Mouse (Mus musculus): ENCODE results near the gene Foxn1. TPM values are rescaled to one million over a fixed set of nuclear protein-coding genes. Genes with fewer than 3 reads are reported as not detected.

The Foxn1 gene
- not detected in 2 replicates for polyA plus RNA-seq (2012; rRNA removed)

DNA sequence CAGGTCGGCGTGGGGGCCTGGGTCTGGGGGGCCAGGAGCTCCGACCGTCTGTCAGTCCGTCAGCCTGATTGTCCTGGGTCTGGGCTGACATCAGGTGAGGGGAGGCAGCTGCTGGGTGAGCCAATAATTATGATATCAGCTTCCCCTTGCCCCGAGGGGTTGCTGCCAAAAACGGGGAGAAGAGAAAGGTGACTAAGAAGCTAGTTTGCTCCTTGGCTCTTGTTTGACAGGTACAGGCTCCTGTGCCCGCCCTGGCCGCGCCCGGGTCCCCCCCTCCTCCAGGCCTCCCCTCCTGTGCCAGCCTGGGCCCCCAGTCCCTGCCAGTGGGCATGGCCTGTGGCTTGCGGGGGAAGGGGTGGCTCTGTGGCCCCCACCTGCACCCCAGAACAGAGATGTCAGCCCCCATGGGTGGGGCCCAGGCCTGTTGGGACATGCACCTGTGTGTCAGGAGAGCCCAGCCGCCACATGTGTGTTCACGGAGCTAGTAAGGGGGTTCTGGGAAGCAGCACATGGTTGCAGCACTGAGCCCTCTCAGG is at the start of gene Foxn1:
TSS of gene Foxn1 (minus strand) at position 51 of the 536 bp plus-strand sequence.
- no peak for DNase-seq (ENCODE audit: low read depth)

DNA sequence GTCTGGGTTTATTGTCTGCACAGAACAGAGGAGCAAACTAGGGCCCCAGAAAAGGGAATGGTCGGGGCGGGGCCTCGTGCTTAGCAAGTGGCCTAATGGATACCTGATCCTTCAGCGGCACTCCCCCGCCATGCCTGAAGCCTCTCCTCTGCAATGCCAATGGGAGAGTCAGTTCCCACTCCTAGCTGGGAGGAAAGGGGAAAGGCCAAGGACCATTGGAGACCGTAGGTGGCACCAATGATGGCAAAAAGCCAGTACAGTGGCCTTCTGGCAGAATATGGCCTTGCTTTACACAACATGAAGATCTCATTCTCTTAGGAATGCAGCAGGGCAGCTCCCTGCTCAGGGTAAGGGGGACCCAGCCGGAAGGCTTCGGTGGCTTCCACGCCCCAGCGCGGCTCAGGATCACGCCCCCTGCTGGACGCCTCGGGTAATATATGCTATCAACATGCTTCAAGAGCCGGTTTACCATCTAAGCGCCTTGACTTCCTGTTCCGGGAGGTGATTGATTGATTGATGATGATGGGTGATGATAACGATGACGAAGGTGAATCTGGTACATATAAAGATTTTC is 49.5 kb upstream of the Foxn1 start:
- no peak for DNase-seq (ENCODE audit: low read depth)

DNA sequence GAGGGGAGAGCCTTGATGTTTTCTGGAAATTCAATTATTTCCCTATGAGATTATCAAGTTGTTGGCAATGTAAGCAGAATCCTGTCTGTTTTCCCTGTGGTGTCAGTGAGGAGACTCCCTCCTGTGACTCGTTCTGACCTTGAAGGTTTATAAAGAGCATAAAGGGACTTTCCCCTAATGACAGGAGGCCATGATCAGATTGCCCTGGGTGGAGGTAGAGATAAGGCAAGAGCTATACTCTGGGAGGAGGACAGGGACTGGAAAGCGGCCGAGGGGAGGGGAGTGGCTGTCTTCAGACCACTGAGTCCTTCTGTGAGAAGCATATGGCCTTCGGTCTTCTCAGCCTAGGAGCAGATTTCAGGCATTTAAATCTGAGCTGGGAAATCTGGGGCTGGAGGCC is 47.7 kb upstream of the Foxn1 start:
- DNase-seq (ENCODE audit: low read depth), result no peak

DNA sequence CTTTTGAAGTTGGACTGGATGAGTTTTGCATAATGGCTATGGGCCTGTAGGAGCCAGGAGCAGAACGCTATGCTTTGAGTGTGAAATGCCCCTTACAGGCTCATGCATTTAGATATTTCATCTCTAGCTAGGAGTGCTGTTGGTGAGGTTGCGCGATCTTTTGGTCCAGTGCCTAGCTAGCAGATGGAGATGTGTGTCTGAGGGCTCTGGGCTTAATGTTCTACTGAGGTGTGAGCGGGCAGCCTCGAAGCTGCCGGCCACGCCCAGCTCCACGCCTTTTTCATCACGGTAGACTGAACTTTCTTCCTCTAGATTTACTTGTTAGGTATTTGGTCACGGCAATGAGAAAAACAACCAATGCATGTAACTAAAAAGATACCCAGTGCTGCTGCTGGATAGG is 44.8 kb upstream of the Foxn1 start:
- no peak for DNase-seq (ENCODE audit: low read depth)

DNA sequence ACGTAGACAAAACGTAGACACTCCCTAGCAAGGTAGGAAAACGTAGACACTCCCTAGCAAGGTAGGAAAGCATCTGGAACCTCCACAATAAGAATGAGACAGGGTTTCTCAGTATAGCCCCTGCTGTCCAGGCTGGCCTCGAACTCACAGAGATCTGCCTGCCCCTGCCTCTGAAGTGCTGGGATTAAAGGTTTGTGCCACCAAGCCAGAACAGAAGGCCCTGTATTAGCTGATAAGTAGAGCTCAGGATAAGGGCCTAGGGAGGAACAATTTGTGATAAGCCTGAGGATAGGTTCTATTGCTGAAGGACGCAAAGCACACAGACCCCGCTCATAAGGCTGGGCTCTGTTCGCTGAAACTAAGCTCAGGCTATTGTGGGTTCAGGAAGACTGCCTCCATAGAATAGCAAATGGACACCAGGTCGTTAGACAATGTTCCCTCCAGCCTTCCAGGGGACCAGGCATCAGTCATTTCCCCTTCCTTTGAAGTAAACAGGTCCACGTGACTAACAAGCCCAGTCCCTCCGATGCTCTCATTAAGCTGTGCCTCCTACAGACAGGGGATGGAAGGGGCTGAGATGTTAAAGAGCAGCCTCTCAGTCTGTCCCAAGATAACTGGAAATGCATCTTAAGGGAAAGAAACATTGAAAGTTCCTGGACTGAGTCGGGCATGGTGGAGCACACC is 44.0 kb upstream of the Foxn1 start:
- DNase-seq (ENCODE audit: low read depth), result no peak

DNA sequence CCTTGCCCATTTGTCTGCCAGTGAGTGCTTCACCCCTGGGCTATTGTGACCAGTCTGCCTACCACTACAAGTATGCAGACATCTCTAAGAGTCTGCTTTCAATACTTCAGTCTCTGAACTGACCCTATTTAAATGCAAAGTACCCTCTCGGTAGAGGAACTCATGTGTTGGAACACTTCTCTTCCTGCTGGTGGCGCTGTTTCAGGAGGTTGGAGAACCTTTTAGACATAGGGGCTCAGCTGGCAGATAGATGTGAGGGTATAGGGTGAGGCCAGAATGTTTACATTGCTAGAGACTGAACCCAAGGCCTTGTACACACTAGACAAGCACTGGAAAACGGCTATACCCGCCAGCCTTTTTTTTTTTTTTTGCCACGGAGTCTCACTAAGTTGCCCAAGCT is 42.0 kb upstream of the Foxn1 start:
- no peak for DNase-seq (ENCODE audit: low read depth)

DNA sequence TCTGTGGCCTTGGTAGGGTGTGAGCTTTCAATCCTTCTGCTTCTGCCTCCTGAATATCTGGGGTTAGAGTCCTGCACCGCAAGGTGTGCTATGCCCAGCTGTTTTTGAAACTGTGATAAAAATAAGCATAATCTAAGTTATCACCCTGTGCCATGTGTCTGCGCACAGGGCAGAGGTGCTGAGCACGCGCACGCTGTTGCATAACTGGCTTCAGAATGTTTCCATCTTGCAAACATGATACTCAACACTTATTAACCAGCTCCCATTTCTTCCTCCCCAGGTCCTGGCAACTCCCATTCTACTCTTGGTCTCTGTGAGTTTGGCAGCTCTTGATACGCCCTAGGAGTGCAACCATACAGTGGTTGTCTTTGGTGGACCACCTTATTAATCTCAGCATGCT is 41.3 kb upstream of the Foxn1 start:
- no peak for DNase-seq (ENCODE audit: low read depth)

DNA sequence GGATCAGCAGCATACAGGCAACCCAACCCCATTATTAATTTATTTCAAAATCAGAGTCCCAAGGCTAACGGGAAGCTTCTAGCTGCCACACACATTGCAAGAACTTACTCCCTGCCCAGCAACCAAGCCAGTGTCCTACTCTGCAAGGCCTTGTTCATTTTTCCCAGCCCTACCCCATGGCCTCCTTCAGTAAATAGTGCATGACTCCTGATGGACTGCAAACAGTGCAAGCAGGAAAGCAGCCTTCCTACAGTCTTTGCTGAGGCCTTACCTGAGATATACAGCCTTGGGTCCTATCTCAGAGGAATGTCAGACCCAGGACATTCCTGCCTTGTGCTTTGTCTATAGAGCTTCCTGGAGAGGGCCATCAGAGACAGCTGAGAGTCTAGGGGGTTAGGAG is 39.2 kb upstream of the Foxn1 start:
- DNase-seq (ENCODE audit: low read depth), result no peak

DNA sequence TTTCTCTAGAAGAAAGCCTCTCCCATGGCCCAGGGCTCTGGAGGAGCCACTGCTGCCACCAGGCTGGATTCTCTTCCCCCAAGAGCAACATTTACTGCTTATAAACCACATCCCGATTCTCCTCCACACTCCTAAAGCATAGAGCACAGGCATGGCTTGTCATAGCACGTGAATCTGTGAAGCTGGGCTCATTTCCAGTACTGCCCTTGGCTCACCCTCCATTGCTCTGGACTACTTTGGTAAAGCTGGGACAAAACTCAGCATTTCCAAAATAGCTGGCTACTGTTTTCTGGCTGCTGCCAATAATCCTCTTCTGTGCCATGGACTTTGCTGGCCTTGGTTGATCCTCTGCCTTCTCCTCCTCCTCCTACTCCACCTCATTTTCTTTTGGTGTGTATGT is 38.0 kb upstream of the Foxn1 start:
- no peak for DNase-seq (ENCODE audit: low read depth)

DNA sequence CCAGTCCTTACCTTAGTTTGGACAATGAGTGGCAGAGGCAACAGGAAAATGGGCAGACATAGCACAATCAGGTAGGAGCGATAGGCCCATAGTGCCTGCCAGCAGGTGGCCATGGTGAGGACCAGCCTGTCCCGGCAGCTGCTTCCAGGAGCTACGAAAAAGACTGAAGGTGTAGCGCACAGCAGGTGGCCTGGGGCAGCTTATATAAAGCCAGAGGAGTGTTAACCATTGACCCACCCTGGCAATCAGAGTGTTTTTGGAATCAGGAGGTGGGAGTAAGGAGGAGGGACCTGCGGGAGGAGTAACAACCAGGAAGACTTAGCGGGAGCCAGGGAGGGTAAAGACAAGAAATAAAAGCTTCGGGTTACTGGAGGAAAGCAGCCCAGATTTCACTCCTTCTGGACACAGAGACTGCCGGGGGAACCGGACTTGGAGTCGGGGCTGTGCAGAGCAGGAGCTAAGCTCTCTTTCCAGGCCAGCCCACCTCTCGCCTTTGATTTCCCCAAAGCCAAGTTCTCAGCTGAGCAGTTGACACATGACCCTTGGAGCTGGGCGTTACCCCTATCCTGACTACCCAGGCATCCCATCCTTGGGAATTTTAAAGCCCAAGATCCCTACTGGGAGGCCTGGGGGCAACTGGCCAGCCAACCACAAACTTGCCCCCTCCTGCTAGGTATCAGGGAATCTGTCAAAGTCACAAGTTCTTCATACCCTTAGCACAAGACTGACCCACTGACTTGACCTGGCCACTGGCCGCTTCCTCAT is 35.9 kb upstream of the Foxn1 start, which contains the start of gene Slc13a2:
TSS of gene Slc13a2 (minus strand) at position 163 of the 765 bp plus-strand sequence.
- no peak for DNase-seq (ENCODE audit: low read depth)

DNA sequence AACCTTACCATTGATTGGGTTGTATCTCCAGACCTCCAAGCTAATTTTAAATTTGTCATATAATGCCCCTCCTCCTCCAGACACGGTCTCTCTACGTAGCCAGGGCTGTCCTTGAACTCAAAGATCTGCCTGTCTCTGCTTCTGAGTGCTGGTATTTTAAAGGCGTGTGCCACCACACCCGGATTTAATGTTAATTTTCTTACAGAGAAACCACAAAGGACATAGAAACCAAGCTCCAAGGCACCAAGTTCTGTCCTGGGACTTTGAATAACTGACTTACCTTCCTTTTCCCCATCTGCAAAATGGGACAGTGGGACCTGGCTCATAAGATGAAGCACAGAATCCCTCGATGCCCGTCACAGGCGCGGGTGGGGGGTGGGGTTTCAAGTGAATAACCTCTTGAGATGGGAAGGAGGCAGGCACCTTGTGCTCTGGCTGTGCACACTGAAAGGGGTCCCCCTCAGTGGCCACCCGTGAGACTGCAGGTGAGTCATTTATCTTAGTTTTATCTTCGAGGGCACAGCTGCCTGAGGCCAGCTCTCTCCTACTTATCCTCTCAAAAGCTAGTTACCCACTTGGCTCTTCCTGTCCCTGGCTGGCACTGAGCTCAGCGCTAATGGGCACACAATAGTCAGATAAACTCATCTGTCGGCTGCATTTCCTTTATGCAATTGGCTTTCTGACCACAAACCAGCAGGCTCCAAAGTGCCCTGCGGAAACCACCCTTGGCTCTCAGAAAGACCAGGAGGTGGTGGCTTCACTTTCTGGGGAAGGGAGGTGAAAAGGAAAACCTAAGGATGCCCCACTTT is 35.0 kb upstream of the Foxn1 start:
- no peak for DNase-seq (ENCODE audit: low read depth)

DNA sequence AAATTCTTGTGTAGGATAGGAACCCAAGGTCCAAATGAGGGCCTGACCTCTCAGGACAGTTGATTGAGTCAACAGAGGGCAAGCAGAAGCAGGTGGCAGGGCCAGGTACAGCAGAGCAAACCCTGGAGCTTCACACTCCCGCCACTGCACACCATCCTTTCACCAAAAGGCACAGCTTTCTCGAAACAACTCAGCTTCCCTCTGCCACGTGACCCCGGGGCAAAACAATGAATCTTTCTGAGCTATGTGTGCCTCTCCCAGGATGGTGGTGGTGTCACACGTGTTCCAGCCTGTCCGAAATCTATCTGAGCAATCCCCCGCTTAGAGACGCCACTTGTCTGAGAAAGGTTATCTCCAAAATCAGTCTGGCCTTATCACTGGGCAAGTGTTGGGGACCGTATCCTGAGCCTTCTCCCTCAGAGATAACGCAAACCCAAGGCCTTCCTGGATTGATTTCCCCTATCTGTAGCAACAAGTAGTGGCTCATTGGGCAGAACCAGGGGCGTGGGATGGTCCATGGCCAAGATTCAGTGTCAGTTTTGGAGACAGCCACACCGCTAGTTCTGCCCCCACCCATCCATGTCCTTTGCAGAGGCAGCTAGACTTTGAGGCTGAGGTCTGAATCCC is 34.0 kb upstream of the Foxn1 start:
- DNase-seq (ENCODE audit: low read depth), result no peak

DNA sequence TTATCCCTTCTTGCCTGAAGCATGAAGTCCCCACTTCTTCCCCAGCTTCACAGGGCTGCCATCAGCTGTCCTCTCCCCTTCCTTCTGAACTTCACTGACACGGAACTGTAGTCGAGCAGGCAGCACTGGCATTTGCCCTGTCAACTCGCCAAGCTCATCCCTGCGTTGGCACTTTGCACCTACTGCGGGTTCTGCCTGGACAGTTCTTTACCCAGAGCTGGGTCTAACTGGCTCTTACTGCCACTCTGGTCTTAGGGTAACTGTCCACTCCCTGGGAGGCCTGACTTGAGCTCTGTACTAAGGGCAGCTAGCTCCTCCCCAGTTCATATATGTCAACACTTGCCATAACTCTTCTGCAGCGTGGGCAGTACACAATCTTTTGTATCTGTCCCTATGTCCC is 30.5 kb upstream of the Foxn1 start:
- no peak for DNase-seq (ENCODE audit: low read depth)

DNA sequence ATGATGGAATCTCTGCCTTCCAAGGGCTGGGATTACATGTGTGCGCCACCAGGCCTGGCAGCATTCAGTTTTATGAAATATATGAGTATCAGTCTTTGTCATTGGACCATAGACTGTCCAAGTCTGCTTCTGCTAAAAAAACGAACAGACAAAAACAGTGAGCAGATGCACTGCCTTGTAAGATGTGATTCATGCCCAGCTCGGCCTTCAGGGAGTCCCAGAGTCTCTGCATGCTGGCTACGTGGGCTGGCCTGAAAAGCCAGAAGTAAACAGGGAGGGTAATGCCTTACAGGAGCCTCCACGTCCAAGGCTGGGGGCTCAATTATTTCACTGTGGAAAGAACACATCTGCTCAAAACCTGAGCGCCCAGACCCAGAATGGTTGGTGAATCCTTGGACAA is 26.5 kb upstream of the Foxn1 start:
- DNase-seq (ENCODE audit: low read depth), result no peak

DNA sequence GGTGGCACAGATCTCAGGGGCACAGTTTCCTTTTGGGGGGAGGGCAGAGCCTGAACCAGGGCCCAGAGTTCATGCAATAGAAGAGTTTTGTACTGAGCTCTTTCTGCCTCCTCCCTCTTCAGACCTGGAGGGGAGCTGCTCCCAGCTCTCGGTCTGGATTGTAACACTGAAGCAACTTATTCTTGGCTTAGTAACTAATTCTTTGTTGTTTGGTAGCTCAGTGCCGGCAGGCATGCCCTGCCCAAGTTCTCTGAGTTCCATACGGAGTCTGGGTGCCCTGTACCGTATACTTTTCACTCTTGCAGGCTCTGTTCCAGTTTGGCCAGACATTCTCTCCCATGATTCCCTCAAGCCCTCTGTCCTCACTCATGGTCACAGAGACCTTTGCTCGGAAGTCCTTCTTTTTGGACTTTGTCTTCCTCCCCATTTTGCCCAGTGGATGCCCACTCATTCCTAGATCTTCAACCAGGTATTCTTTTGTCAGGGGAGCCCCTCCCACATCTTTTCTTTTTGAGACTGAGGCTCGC is 26.0 kb upstream of the Foxn1 start:
- DNase-seq (ENCODE audit: low read depth), result no peak

DNA sequence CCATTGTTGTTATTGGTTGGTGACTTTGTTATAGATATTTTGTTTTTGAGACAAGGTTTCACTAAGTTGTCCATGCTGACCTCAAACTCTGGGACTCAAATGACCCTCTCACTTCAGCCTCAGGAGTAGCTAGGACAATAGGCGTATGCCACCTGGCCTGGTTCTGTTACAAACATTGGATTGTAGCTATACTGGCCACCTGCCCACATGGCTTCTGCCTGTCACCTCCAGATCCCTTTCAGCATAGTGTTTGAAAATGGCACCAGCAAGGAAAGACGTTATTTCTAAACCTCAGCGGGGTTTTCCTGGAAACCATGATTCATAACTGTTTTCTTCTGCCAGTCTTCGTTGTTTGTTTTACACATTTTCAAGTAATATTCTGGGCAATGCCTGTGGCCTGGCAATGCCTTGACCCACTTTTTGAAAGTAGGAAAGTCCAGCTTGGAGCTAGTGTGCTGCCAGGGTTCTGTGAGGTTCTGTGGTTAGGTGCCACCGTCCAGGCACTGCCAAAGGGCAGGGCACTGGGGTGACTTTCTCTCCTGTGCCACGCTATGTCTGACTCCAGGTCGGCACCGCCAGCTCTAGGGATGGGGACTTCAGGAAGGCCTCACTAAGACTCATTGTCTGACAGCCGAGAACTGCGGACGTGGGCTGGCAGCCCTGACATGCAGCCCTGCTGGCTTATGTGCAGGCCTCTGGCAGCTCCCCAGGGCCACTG is 25.4 kb upstream of the Foxn1 start:
- no peak for DNase-seq (ENCODE audit: low read depth)

DNA sequence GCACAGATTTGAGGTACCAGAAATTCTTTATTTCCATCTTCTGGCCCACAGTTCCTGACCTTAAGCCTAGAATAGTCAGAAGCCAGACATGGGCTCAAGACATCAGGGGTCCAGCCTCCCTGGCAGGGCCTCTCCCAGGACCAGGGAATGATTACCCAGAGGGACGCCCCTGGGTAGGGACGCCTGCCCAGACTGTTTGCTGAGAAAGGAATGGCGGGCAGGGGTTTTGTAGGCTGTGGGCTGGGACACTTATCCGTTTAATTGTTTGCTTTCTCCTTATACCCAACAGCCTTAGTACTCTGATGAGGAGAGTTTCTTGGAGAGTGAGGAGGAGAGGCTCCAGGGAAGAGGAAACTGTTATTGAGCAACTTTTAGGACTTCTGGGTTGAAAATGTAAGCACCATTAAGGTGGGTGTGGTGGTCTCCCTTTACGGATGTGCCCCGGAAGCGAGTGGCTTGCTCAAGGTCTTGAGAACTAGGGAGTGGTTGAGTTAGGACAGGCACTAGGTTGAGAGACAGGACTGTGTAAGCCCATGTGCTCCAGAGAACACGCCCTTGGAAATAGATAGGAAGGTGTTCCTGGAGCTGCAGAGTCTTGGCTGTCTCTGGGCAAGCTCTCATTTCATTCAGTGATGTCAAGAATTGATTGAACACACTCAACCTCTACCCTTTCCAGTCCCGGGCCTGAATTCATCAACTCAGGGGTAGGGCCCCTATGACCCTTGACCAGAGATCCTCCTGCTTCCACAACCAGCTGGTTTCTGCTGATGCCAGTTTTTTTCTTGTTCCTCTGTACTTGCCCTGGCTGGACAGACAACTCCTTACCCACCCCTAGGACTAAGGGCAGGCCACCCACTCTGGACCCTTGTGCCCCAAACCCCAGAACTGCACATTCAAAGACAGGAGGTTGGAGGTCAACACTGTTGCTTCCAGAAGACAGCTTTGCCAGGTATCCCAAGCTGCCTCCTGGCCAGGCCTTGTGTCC is 22.2 kb upstream of the Foxn1 start:
- DNase-seq (ENCODE audit: low read depth), result no peak

DNA sequence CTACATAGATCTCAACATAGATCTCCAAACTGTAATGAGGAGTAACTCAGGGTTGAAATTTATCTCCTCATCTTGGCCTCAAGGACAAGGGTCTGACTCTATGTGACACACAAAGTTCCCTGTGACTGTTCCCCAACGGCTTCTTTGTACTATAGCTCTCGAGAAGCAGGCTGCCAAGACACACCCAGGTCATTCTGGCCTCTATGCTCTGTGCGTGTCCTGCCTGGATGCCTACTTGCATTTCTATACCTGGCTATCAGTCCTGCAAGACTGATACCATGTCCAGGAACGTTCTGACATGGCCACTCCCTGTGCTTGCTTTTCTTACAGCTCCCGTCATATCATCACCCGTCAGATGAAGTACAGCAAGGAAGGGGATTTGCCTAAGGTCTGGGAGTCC is 15.7 kb upstream of the Foxn1 start:
- no peak for DNase-seq (ENCODE audit: low read depth)

DNA sequence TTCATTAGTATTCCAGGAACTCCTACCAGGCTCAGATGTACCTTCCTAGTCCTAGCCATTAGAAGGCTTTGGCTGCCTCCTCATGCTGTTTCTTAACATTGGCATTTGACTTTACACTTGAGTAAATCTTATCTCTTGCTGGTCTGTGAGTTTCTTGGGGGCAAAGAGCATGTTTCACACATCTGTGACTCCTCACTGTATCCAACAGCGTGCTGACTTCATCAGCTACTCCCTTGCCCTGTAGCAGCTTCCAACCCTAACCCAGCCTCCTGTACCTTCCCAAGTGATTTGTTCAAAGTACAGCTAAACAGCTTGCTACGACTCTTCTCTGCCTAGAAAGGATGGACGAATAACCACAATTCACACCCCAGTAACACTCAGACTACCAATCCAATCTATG is 15.1 kb upstream of the Foxn1 start:
- no peak for DNase-seq (ENCODE audit: low read depth)
